Mouse (Mus musculus) retina, postnatal 7 days (tissue): ENCODE data around the gene Pla2g1b.
"Not testable (repeated sequence)": the region's sequence is repeated elsewhere in the genome, so short reads cannot be mapped to it uniquely, and the experiment has no call there.

Source experiments
- DNase-seq: peaks from one replicate; pipeline ENCODE4 v3.0.0-alpha.2; 2012; ENCODE audit warnings: low read depth, low spot score

Gene Pla2g1b

DNA sequence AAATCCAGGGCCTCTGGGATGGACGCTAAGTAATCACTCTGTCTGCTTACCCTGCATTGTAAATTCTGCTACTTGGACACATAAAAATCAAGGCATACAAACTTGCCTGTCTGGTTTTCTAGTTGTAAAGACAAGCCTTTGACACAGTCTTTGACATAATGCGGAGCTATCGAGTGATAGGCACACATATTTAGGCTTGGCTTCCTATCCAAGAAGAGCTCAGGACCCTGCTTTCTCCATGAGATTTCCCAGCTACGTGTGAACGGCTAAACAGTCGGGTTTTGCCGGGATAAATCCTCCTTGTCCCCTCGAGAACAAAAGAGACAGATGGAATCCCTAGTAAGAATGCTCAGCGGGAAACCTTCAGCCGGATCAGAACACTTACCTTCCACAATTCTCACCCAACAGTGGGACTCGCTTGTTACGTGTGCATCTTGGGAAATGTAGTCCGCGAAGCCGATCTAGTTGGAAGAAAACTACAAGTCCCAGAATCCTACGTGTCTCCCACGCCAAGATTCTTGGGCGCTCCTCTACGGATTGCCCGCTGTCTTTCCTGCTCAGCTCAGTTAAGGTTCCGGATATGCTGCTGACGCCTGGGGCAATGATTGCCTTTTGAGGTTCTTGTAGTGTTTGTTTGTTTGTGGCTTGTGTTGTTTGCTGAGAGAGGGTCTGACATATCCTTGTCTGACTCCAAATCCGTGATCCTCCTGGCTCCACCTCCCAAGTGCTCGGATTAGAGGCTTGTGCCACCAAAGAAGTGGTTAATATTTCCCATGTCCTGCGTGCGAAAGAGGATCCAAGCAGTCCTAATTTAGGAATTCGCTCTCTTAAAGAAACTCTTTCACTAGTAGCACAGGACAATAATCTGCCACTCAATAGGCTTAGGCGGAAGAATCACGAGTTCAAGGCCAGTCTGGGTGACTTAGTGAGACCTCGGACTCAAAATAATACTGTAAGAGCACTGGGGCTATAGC, 18.2 kb downstream of the Pla2g1b start, which contains the start of gene Sirt4:
Gene Sirt4, minus strand, starts transcription at position 779 of the 974 bp plus-strand sequence.
- peak; percentile 93 for DNase-seq

DNA sequence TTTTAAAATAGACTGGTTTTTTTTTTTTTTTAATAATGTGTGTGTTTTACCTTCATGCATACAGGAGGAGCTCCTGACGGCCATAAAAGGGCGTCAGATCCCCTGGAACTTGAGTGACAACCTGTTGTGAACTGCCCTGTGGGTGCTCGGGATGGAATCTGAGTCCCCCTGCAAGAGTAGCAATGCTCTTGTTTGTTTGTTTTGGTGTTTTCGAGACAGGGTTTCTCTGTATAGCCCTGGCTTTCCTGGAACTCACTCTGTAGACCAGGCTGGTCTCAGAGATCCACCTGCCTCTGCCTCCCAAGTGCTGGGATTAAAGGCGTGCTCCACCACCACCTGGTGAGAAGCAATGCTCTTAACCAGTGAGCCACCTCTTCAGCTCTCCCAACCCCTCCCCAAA, 18.9 kb downstream of the Pla2g1b start:
- no peak for DNase-seq

GRCm38 (mm10) chr5:115485489-115486205, 19.6 kb downstream of the Pla2g1b start:
- no peak for DNase-seq

- no peak for DNase-seq
These were observed 20.7 kb downstream of the Pla2g1b start for GRCm38 (mm10) chr5:115486726-115487125.

DNA sequence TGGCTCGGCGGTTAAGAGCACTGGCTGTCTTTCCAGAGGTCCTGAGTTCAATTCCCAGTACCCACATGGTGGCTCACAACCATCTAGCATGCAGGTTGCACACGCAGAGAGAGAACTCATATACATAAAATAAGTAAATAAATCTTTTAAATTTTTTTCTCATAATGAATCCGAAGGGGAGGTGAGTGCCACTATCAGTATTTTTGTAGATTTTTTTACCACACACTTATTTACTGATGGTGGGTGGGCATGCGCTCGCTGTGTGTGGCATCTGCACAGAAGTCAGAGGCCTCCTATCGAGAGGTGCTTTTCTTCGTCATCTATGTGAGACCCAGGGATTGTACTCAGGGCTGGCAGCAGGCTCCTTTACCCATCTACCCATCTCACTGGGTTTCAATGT, 21.3 kb downstream of the Pla2g1b start:
- no peak for DNase-seq

GRCm38 (mm10) chr5:115487942-115488580, 22.0 kb downstream of the Pla2g1b start:
- no peak for DNase-seq

GRCm38 (mm10) chr5:115488841-115489698, 23.0 kb downstream of the Pla2g1b start:
- peak; percentile 81 for DNase-seq

DNA sequence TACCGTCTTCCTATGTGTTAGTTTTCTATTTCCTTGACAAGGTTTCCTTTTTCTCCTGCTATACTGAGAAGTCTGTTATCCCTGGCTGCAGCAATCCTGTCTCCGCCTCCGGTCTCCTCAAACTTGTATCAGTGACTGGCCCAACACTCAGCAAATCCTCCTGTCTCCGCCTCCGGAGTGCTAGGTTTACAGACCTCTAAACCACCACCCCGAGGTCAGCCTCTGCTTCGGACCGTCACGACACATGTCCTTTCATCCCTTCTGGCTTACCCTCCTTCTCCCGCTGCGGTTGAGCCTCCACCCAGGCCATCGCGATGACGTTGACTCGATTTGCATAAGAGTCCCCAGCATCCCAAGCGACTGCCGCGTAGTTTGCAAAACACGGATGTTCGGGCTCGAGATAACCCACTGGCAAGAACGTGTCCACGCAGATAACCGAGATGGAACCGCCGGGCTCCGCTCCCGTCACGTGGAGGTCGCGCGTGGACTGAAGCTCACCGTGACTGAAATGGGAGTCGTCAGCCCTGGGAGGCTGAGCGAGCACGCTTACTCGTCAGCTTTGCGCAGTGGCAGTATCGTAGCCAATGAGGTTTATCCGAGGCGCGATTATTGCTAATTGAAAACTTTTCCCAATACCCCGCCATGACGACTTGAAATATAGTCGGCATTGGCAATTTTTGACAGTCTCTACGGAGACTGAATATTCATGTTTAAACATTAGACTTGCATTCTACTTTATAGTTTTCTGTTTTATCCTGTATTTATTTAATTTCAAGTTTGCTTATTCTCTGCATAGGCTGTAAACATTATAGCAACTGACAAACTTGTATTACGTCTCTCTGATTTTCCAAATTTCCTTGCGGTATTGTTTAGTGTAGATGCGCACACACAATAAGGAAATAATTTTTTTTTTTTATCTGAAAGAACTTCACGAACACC, 23.9 kb downstream of the Pla2g1b start:
- peak; percentile 96 for DNase-seq

- DNase-seq, result no peak
These were observed 24.6 kb downstream of the Pla2g1b start for GRCm38 (mm10) chr5:115490638-115491000.

GRCm38 (mm10) chr5:115491076-115491475, 25.0 kb downstream of the Pla2g1b start:
- no peak for DNase-seq

GRCm38 (mm10) chr5:115491771-115492322, 25.8 kb downstream of the Pla2g1b start:
- no peak for DNase-seq

DNA sequence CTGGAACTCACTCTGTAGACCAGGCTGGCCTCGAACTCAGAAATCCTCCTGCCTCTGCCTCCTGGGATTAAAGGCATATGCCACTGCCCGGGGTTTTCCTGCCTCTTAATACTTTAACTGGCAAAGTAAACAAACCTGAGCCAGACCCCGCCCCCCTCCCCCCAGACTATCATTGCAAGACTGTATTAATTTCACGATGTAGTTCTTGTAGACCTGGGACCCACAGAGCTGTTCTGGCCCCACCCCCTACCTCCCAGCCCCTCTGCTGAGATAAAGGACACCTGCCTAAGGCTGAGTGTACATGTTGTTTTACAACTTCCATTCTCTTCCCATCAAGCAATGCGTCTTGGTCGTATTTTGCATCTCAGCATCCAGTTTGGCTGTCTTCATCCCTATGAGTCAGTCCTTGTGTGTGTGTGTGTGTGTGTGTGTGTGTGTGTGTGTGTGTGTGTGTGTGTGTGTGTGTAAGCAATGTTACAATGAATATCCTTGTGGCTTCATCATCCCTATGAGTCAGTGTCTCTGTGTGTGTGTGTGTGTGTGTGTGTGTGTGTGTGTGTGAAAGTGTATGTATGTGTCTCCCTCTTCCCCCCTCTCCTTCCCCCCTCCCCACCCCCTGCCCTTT, 26.8 kb downstream of the Pla2g1b start:
- no peak for DNase-seq

DNA sequence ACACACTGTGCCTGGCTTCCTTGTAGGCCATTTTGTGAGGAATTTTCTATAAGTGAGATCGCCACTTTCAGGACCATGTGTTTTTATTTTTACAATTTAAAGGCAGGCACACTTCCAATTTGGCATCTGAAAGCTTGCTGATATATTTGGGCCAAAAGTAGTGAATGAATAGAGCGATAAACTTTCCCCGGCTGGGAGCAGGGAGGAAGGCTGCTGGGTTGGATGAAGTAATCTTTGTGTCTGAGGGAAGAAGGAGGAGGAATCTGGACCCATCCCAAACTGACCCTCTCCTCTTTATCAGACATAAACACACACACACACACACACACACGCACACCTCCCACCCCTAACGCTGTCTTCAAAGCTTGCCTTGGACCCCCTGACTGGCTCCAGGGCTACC, 27.4 kb downstream of the Pla2g1b start:
- no peak for DNase-seq

DNA sequence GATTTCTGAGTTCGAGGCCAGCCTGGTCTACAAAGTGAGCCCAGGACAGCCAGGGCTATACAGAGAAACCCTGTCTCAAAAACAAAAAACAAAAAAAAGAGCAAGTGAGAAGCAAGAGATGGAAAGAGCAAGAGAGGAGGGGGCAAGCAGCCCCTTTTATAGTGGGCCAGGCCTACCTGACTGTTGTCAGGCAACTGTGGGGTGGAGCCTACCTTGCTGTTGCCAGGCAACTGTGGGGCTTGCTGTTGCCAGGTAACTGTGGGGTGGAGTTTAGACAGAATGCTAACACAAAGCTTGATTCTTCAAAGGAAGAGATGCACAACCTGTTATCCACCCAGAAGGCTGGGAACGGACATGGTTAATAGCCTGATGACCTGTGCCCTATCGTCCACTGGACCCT, 29.6 kb downstream of the Pla2g1b start:
- DNase-seq, result not testable (repeated sequence)

- no peak for DNase-seq
These were observed 31.0 kb downstream of the Pla2g1b start for GRCm38 (mm10) chr5:115497033-115497432.

- DNase-seq, result no peak
These were observed 32.5 kb downstream of the Pla2g1b start for GRCm38 (mm10) chr5:115498307-115499240.

- DNase-seq, result no peak
These were observed 34.4 kb downstream of the Pla2g1b start for GRCm38 (mm10) chr5:115500383-115500935.

GRCm38 (mm10) chr5:115503035-115503434, 37.0 kb downstream of the Pla2g1b start:
- no peak for DNase-seq
